ENCODE assay signal across 8 mouse cellular contexts in genomic region chr16:52031712-52032251, GRCm38 (mm10). TPM values are rescaled to one million over a fixed set of nuclear protein-coding genes. Genes with fewer than 3 reads are reported as not detected.
DNase-seq lines count a peak whose midpoint lies in the region; ATAC-seq and TF ChIP-seq lines count a peak whose summit lies in the region.

No protein-coding gene starts in this region.

- no peaks in the 10 kb centered on the region for H3K9me3 ChIP-seq in E14TG2a.4 (ENCODE audit: low read length)
- no peaks in the 10 kb centered on the region for H3K9me3 ChIP-seq in forebrain, embryonic 13.5 days (replicated peaks)
- no peaks in the 10 kb centered on the region for H3K9me3 ChIP-seq in liver, embryonic 16.5 days (replicated peaks; ENCODE audit: control insufficient read depth, low read length)
- H3K9me3 ChIP-seq in neural tube, embryonic 14.5 days (ENCODE audit: control insufficient read depth, low read length), result no peaks in the 10 kb centered on the region

- peak overlapping the region; percentile 96 for H3K27ac ChIP-seq in forebrain, embryonic 13.5 days
- peak overlapping the region; percentile 71 for H3K27ac ChIP-seq in liver, embryonic 16.5 days (ENCODE audit: low read length)
- peak overlapping the region; percentile 94 for H3K27ac ChIP-seq in neural tube, embryonic 14.5 days (ENCODE audit: low read depth, low read length)

- H3K27me3 ChIP-seq in E14TG2a.4 (ENCODE audit: insufficient read depth, low read length), result no peaks in the 10 kb centered on the region
- no peaks in the 10 kb centered on the region for H3K27me3 ChIP-seq in forebrain, embryonic 13.5 days
- no peaks in the 10 kb centered on the region for H3K27me3 ChIP-seq in liver, embryonic 16.5 days (ENCODE audit: control insufficient read depth, insufficient read depth, low read depth, low read length)
- H3K27me3 ChIP-seq in neural tube, embryonic 14.5 days (ENCODE audit: control insufficient read depth, insufficient read depth, low read length), result no peaks in the 10 kb centered on the region

- TF ChIP-seq CTCF in E14TG2a.4 (conservative IDR thresholded peaks at IDR 0.05; ENCODE audit: low read length), result no peak

- ATAC-seq in forebrain, embryonic 13.5 days, result peak; percentile 74
- peak; percentile 59 for ATAC-seq in liver, embryonic 16.5 days (ENCODE audit: low read depth)
- ATAC-seq in neural tube, embryonic 14.5 days (ENCODE audit: low read depth), result peak; percentile 79

- H3K4me3 ChIP-seq in E14TG2a.4 (replicated peaks; ENCODE audit: low read length), result peak overlapping the region; percentile 97
- peak overlapping the region; percentile 90 for H3K4me3 ChIP-seq in forebrain, embryonic 13.5 days
- H3K4me3 ChIP-seq in liver, embryonic 16.5 days (ENCODE audit: low read depth, low read length), result peak overlapping the region; percentile 86
- H3K4me3 ChIP-seq in neural tube, embryonic 14.5 days (ENCODE audit: low read depth, low read length), result peak overlapping the region; percentile 81

- H3K4me2 ChIP-seq in forebrain, embryonic 13.5 days, result peak overlapping the region; percentile 64
- peak overlapping the region; percentile 93 for H3K4me2 ChIP-seq in liver, embryonic 16.5 days (ENCODE audit: low read depth, low read length)
- peak overlapping the region; percentile 71 for H3K4me2 ChIP-seq in neural tube, embryonic 14.5 days (ENCODE audit: low read depth, low read length)

- peak overlapping the region; percentile 95 for H3K9ac ChIP-seq in forebrain, embryonic 13.5 days
- peak overlapping the region; percentile 84 for H3K9ac ChIP-seq in liver, embryonic 16.5 days (ENCODE audit: low read depth, low read length)
- H3K9ac ChIP-seq in neural tube, embryonic 14.5 days (replicated peaks; ENCODE audit: low read depth, low read length), result peak overlapping the region; percentile 97

- under 1% methylated on average over 37 of the region's 37 CpGs for WGBS in forebrain, embryonic 13.5 days
- under 1% methylated on average over 37 of the region's 37 CpGs for WGBS in large intestine, adult 2 months
- WGBS in liver, embryonic 16.5 days (ENCODE audit: insufficient replicate concordance), result under 1% methylated on average over 37 of the region's 37 CpGs
- under 1% methylated on average over 37 of the region's 37 CpGs for WGBS in neural tube, embryonic 14.5 days

- peaks cover 19% of the 10 kb centered on the region for H3K36me3 ChIP-seq in E14TG2a.4 (ENCODE audit: insufficient read depth, low read length)
- peaks cover 27% of the 10 kb centered on the region for H3K36me3 ChIP-seq in forebrain, embryonic 13.5 days (ENCODE audit: poor library complexity, severe bottlenecking)
- peaks cover 4% of the 10 kb centered on the region; the same call in 1 of the 2 replicates for H3K36me3 ChIP-seq in liver, embryonic 16.5 days (ENCODE audit: control insufficient read depth, insufficient read depth)
- peaks cover 3% of the 10 kb centered on the region; the same call in 1 of the 2 replicates for H3K36me3 ChIP-seq in neural tube, embryonic 14.5 days (ENCODE audit: control insufficient read depth, insufficient read depth, low read length)

- intact Hi-C loops in heart, postnatal 10 days (cut with DNase I), result loop anchor here (2.0 to 10.0 kb wide), 4 partner anchors 41 to 717 kb away; no protein-coding TSS in a partner anchor

- DNase-seq in c-Kit-positive CD71-positive TER-119-positive erythroid progenitor cells, embryonic 14.5 days (ENCODE audit: low spot score), result peak; percentile 42
- DNase-seq in heart, postnatal 10 days, result peak; percentile 99
- peak; percentile 32 for DNase-seq in large intestine, adult 2 months (ENCODE audit: low read depth, low spot score)
- DNase-seq in testis, postnatal 14 days (ENCODE audit: low spot score), result peak; percentile 81

- H3K4me1 ChIP-seq in E14TG2a.4 (replicated peaks; ENCODE audit: low read depth, low read length), result peaks cover 15% of the 10 kb centered on the region
- H3K4me1 ChIP-seq in forebrain, embryonic 13.5 days, result peaks cover 45% of the 10 kb centered on the region
- H3K4me1 ChIP-seq in liver, embryonic 16.5 days (ENCODE audit: control insufficient read depth, low read depth, low read length), result peaks cover 10% of the 10 kb centered on the region
- peaks cover 34% of the 10 kb centered on the region for H3K4me1 ChIP-seq in neural tube, embryonic 14.5 days (ENCODE audit: control insufficient read depth, insufficient read depth, low read length)

RNA-seq across cellular contexts. Expression of gene Cblb, which starts 0.8 kb away (rescaled TPM):
- polyA plus RNA-seq in forebrain, embryonic 13.5 days (2015; fragmentation: Nextera tagmentation; extraction: Ambion mirVana), result 16.4 and 18.1 TPM in 2 replicates
- total RNA-seq in heart, postnatal 10 days (2021), result 10 to 100 TPM; 18.0 to 18.7 TPM
- polyA plus RNA-seq in large intestine, adult 2 months (2012; rRNA removed), result 4.7 and 6.4 TPM in 2 replicates
- polyA plus RNA-seq in liver, embryonic 16.5 days (2015; fragmentation: Nextera tagmentation; extraction: Ambion mirVana), result 1.8 and 2.6 TPM in 2 replicates
- 12.4 and 18.2 TPM in 2 replicates for polyA plus RNA-seq in neural tube, embryonic 14.5 days (2014; fragmentation: Nextera tagmentation; extraction: Ambion mirVana)

Comparison
In these comparisons a context has a peak if more than half of its experiments do, and no peak if none do; other contexts are left out.
1. Peak in every context shown above with its lines: DNase-seq, ATAC-seq, H3K4me3 ChIP-seq and H3K27ac ChIP-seq.
2. DNase-seq: peak in every context shown above with its lines; median percentile 99 in heart, postnatal 10 days; 81 in testis, postnatal 14 days; 42 in c-Kit-positive CD71-positive TER-119-positive erythroid progenitor cells, embryonic 14.5 days; 32 in large intestine, adult 2 months.